In genomic region chr13:57908266-57908582, GRCm38 (mm10) we compare ENCODE assay signal across 8 mouse cellular contexts. TPM values are rescaled to one million over a fixed set of nuclear protein-coding genes. Genes with fewer than 3 reads are reported as not detected.
DNase-seq lines count a peak whose midpoint lies in the region; ATAC-seq and TF ChIP-seq lines count a peak whose summit lies in the region.

Spock1 (minus strand) TSS chr13:57908332.

- H3K4me2 ChIP-seq in hindbrain, postnatal 0 days (ENCODE audit: low read depth, low read length): peak within 1 kb of the TSS; percentile 60

- no peak within 1 kb of the TSS for H3K27ac ChIP-seq in hindbrain, postnatal 0 days

- peak; percentile 87 for TF ChIP-seq CTCF in hindbrain, postnatal 0 days (IDR thresholded peaks at IDR 0.05; ENCODE audit: low read depth)

- H3K9ac ChIP-seq in hindbrain, postnatal 0 days (replicated peaks; ENCODE audit: low read length): peak within 1 kb of the TSS; percentile 39

- WGBS in hindbrain, postnatal 0 days: under 1% methylated on average over 24 of the region's 32 CpGs

- no peaks in the 10 kb centered on the region for H3K4me1 ChIP-seq in hindbrain, postnatal 0 days (ENCODE audit: insufficient read depth, low read length)

- peak; percentile 73 for ATAC-seq in common myeloid progenitor, adult 5-6 weeks (replicated peaks; ENCODE audit: low read depth, poor library complexity, severe bottlenecking)
- ATAC-seq in hindbrain, postnatal 0 days: peak; percentile 89

- peak within 1 kb of the TSS; percentile 47 for H3K4me3 ChIP-seq in hindbrain, postnatal 0 days (ENCODE audit: low read length)

- H3K9me3 ChIP-seq in hindbrain, postnatal 0 days (ENCODE audit: low read length): no peaks in the 10 kb centered on the region

- DNase-seq in adrenal gland, postnatal 10 days: peak; percentile 96
- DNase-seq in gastrocnemius, adult 8-10 months (ENCODE audit: low spot score in 2 of 2): peak; percentile 38 to 49
- peak; percentile 96 for DNase-seq in hindbrain, postnatal 0 days (ENCODE audit: low spot score)
- DNase-seq in left cerebral cortex, adult 18-20 months (ENCODE audit: low spot score in 2 of 2): peak; percentile 96 to 97
- peak; percentile 46 for DNase-seq in lung, postnatal 25 days (ENCODE audit: low spot score)
- peak; percentile 97 for DNase-seq in right cerebral cortex, adult 2 months (ENCODE audit: low spot score in 2 of 2)
- DNase-seq in urinary bladder, postnatal 4 days (ENCODE audit: low spot score in 2 of 2): peak; percentile 63 to 90

- no peaks in the 10 kb centered on the region; the same call in 1 of the 2 replicates for H3K27me3 ChIP-seq in hindbrain, postnatal 0 days (ENCODE audit: insufficient read depth, low read length)

- H3K36me3 ChIP-seq in hindbrain, postnatal 0 days (ENCODE audit: insufficient read depth, low read length): no peaks in the 10 kb centered on the region

RNA-seq across cellular contexts. Expression of gene Spock1, which starts in this region (rescaled TPM):
- 10 to 100 TPM; 13.2 to 14.7 TPM for total RNA-seq in adrenal gland, postnatal 10 days (2021)
- not detected in 2 replicates for total RNA-seq in common myeloid progenitor, adult 5-6 weeks (2017)
- under 1 TPM; 0.12 to 0.46 (median 0.28) TPM for total RNA-seq in gastrocnemius, adult 8-10 months (2022)
- 101 and 118 TPM in 2 replicates for total RNA-seq in hindbrain, postnatal 0 days (2014; rRNA removed)
- polyA plus RNA-seq in hindbrain, postnatal 0 days (2015; fragmentation: Nextera tagmentation; extraction: Ambion mirVana): 72.1 and 80.3 TPM in 2 replicates
- 100 to 1,000 TPM; 279 to 300 TPM for total RNA-seq in left cerebral cortex, adult 18-20 months (2021)

Comparison
In these comparisons a context has a peak if more than half of its experiments do, and no peak if none do; other contexts are left out.
1. RNA of gene Spock1 (total RNA-seq): 279 to 300 TPM in left cerebral cortex, adult 18-20 months, 101 to 118 TPM in hindbrain, postnatal 0 days and 13.2 to 14.7 TPM in adrenal gland, postnatal 10 days; 0.12 to 0.46 TPM in gastrocnemius, adult 8-10 months and not detected in common myeloid progenitor, adult 5-6 weeks; every median in the first group is over 4 times any median in the second.
2. Peak in ATAC-seq in common myeloid progenitor, adult 5-6 weeks; RNA of the gene not detected or under 1 TPM.
3. Peak in DNase-seq in gastrocnemius, adult 8-10 months; RNA of the gene not detected or under 1 TPM.
4. DNase-seq: peak in every context shown above with its lines; median percentile 97 in right cerebral cortex, adult 2 months; 96 in left cerebral cortex, adult 18-20 months; 96 in adrenal gland, postnatal 10 days; 96 in hindbrain, postnatal 0 days; 76 in urinary bladder, postnatal 4 days; 46 in lung, postnatal 25 days; 44 in gastrocnemius, adult 8-10 months.